Mouse (Mus musculus) midbrain, embryonic 12.5 days (tissue): ENCODE measurements around the gene Tulp2. TPM values are rescaled to one million over a fixed set of nuclear protein-coding genes. Genes with fewer than 3 reads are reported as not detected.

Experiments
- ATAC-seq: fragments of 200-750 bp; cut with Nextera tagmentation; 2 replicates; pipeline ENCODE4 v1.8.0; 2017; ENCODE audit warnings: low read depth, moderate TSS enrichment, moderate library complexity; ENCODE audit not compliant: low FRiP score
- H3K27ac ChIP-seq: fragments of 300-500 bp; sonication (generic); replicated peaks from 2 replicates; pipeline ENCODE4 v1.5.1; 2016; ENCODE audit warnings: mild to moderate bottlenecking
- H3K27me3 ChIP-seq: fragments of 300-500 bp; sonication (generic); 2 replicates; pipeline ENCODE4 v1.6.1; 2016; ENCODE audit warnings: mild to moderate bottlenecking
- H3K36me3 ChIP-seq: fragments of 300-500 bp; sonication (generic); 2 replicates; pipeline ENCODE4 v1.6.1; 2016
- H3K4me1 ChIP-seq: fragments of 300-500 bp; sonication (generic); 2 replicates; pipeline ENCODE4 v1.6.1; 2016
- H3K4me2 ChIP-seq: fragments of 300-500 bp; sonication (generic); replicated peaks from 2 replicates; pipeline ENCODE4 v1.6.1; 2016; ENCODE audit warnings: mild to moderate bottlenecking, moderate library complexity
- H3K4me3 ChIP-seq: fragments of 300-500 bp; sonication (generic); 2 replicates; pipeline ENCODE4 v1.5.1; 2016; ENCODE audit warnings: mild to moderate bottlenecking
- H3K9ac ChIP-seq: fragments of 300-500 bp; sonication (generic); replicated peaks from 2 replicates; pipeline ENCODE4 v1.6.1; 2016; ENCODE audit warnings: mild to moderate bottlenecking, moderate library complexity
- H3K9me3 ChIP-seq: fragments of 300-500 bp; sonication (generic); 2 replicates; pipeline ENCODE4 v1.6.1; 2016; ENCODE audit warnings: mild to moderate bottlenecking
- WGBS: fragments of 180-500 bp; shearing (Covaris S2); methylation state at CpG from one replicate; pipeline ENCODE4 v1.1.7; 2016; 5-methylcytosine and 5-hydroxymethylcytosine counted together
- polyA plus RNA-seq: library from polyadenylated mRNA; unstranded; fragments of >200 nt; fragmentation: Nextera tagmentation; extraction: Ambion mirVana; gene quantifications from 2 replicates; pipeline ENCODE4 v1.2.1, GENCODE M21; 2016

The Tulp2 gene
- polyA plus RNA-seq, 1 experiment from 2014 or later: 0.22 TPM

- Histone ChIP-seq H3K9ac (no peak overlapping the region), H3K4me3 (no peak overlapping the region), H3K9me3 (no peaks in the 10 kb centered on the region), H3K36me3 (no peaks in the 10 kb centered on the region), H3K4me1 (peaks cover under 1% of the 10 kb centered on the region; the same call in 1 of the 2 replicates), H3K4me2 (no peak overlapping the region), H3K27ac (no peak overlapping the region), H3K27me3 (no peaks in the 10 kb centered on the region)
- 93% methylated on average over 16 of the region's 16 CpGs for WGBS
- ATAC-seq: no peak
Observed at GRCm38 (mm10) chr7:45518618-45519017, 36.9 kb downstream of the Tulp2 start.

- Histone ChIP-seq H3K27ac (no peak overlapping the region), H3K4me3 (no peak overlapping the region), H3K9ac (no peak overlapping the region), H3K27me3 (no peaks in the 10 kb centered on the region), H3K4me1 (peaks cover 3% of the 10 kb centered on the region), H3K36me3 (no peaks in the 10 kb centered on the region), H3K9me3 (no peaks in the 10 kb centered on the region), H3K4me2 (no peak overlapping the region)
- no peak for ATAC-seq
- 81% methylated on average over 8 of the region's 8 CpGs for WGBS
Observed at GRCm38 (mm10) chr7:45519345-45520120, 37.9 kb downstream of the Tulp2 start.

GRCm38 (mm10) chr7:45520605-45521004, 38.9 kb downstream of the Tulp2 start:
- Histone ChIP-seq H3K27me3 (no peaks in the 10 kb centered on the region), H3K9me3 (no peaks in the 10 kb centered on the region), H3K36me3 (no peaks in the 10 kb centered on the region), H3K4me1 (peaks cover 14% of the 10 kb centered on the region), H3K4me3 (no peak overlapping the region), H3K27ac (no peak overlapping the region), H3K9ac (no peak overlapping the region), H3K4me2 (no peak overlapping the region)
- ATAC-seq: no peak
- 95% methylated on average over 7 of the region's 7 CpGs for WGBS

- peak overlapping the region; percentile 59 for H3K9ac ChIP-seq
- H3K9me3 ChIP-seq: no peaks in the 10 kb centered on the region
- ATAC-seq: peak; percentile 69
- no peaks in the 10 kb centered on the region for H3K27me3 ChIP-seq
- H3K4me2 ChIP-seq: peak overlapping the region; percentile 49
- peaks cover 14% of the 10 kb centered on the region for H3K4me1 ChIP-seq
- H3K4me3 ChIP-seq: peak overlapping the region; percentile 52
- WGBS: under 1% methylated on average over 28 of the region's 28 CpGs
- H3K36me3 ChIP-seq: no peaks in the 10 kb centered on the region
- H3K27ac ChIP-seq: peak overlapping the region; percentile 75
Observed at GRCm38 (mm10) chr7:45521728-45522184, 40.1 kb downstream of the Tulp2 start.

- WGBS: 54% methylated on average over 16 of the region's 16 CpGs
Observed at GRCm38 (mm10) chr7:45522194-45522752, 40.6 kb downstream of the Tulp2 start.

GRCm38 (mm10) chr7:45522957-45523676, 41.4 kb downstream of the Tulp2 start:
- Histone ChIP-seq H3K4me1 (peaks cover 14% of the 10 kb centered on the region), H3K9ac (no peak overlapping the region), H3K9me3 (no peaks in the 10 kb centered on the region), H3K36me3 (no peaks in the 10 kb centered on the region), H3K4me3 (no peak overlapping the region), H3K27me3 (no peaks in the 10 kb centered on the region), H3K27ac (no peak overlapping the region), H3K4me2 (peak overlapping the region; percentile 16; the same call in 1 of the 2 replicates)
- 74% methylated on average over 18 of the region's 18 CpGs for WGBS
- ATAC-seq: no peak

More at GRCm38 (mm10) chr7:45522194-45522752, 40.6 kb downstream of the Tulp2 start:
- Histone ChIP-seq H3K9ac (no peak overlapping the region), H3K4me2 (peak overlapping the region; percentile 49), H3K27ac (no peak overlapping the region), H3K9me3 (no peaks in the 10 kb centered on the region), H3K27me3 (no peaks in the 10 kb centered on the region), H3K36me3 (no peaks in the 10 kb centered on the region), H3K4me3 (peak overlapping the region; percentile 52), H3K4me1 (peaks cover 14% of the 10 kb centered on the region)
- no peak; the same call in 1 of the 2 replicates for ATAC-seq

GRCm38 (mm10) chr7:45523678-45524170, 42.0 kb downstream of the Tulp2 start:
- Histone ChIP-seq H3K36me3 (no peaks in the 10 kb centered on the region), H3K27me3 (no peaks in the 10 kb centered on the region), H3K4me1 (peaks cover 14% of the 10 kb centered on the region), H3K4me2 (no peak overlapping the region), H3K4me3 (no peak overlapping the region), H3K9me3 (no peaks in the 10 kb centered on the region), H3K9ac (no peak overlapping the region; the same call in 1 of the 2 replicates), H3K27ac (no peak overlapping the region)
- 86% methylated on average over 13 of the region's 13 CpGs for WGBS
- ATAC-seq: no peak

GRCm38 (mm10) chr7:45524841-45525621, 43.4 kb downstream of the Tulp2 start:
- peak overlapping the region; percentile 64 for H3K4me3 ChIP-seq
- 35% methylated on average over 12 of the region's 12 CpGs for WGBS
- peak overlapping the region; percentile 83 for H3K9ac ChIP-seq
- peak overlapping the region; percentile 83 for H3K4me2 ChIP-seq
- no peak for ATAC-seq
- 0 out of 2 replicates have a peak overlapping the region, but pooled peaks have one; percentile 2 for H3K27ac ChIP-seq
- H3K9me3 ChIP-seq: no peaks in the 10 kb centered on the region
- peaks cover 15% of the 10 kb centered on the region for H3K4me1 ChIP-seq
- H3K27me3 ChIP-seq: 0 out of 2 replicates have a peak, but pooled peaks cover 7% of the 10 kb centered on the region
- no peaks in the 10 kb centered on the region for H3K36me3 ChIP-seq

- H3K9ac ChIP-seq: peak within 1 kb of the TSS; percentile 83
- H3K4me3 ChIP-seq: peak within 1 kb of the TSS; percentile 64
- ATAC-seq: peak; percentile 85
- H3K27ac ChIP-seq: peak within 1 kb of the TSS; percentile 71
- no peaks in the 10 kb centered on the region for H3K9me3 ChIP-seq
- no peaks in the 10 kb centered on the region for H3K36me3 ChIP-seq
- H3K27me3 ChIP-seq: 0 out of 2 replicates have a peak, but pooled peaks cover 8% of the 10 kb centered on the region
- H3K4me2 ChIP-seq: peak within 1 kb of the TSS; percentile 83
- under 1% methylated on average over 54 of the region's 54 CpGs for WGBS
- peaks cover 20% of the 10 kb centered on the region for H3K4me1 ChIP-seq
Observed at GRCm38 (mm10) chr7:45525809-45526473, 44.3 kb downstream of the Tulp2 start, which contains the start of the genes Ppp1r15a and Plekha4. Ppp1r15a (minus strand) TSS chr7:45526268. Plekha4 (plus strand) TSS chr7:45526330.

- 25% methylated on average over 7 of the region's 7 CpGs for WGBS
- peak overlapping the region; percentile 83 for H3K4me2 ChIP-seq
- H3K9ac ChIP-seq: peak overlapping the region; percentile 83; the same call in 1 of the 2 replicates
- no peaks in the 10 kb centered on the region for H3K36me3 ChIP-seq
- H3K9me3 ChIP-seq: no peaks in the 10 kb centered on the region
- H3K4me3 ChIP-seq: peak overlapping the region; percentile 64
- 0 out of 2 replicates have a peak, but pooled peaks cover 8% of the 10 kb centered on the region for H3K27me3 ChIP-seq
- H3K4me1 ChIP-seq: peaks cover 20% of the 10 kb centered on the region
- peak overlapping the region; percentile 71 for H3K27ac ChIP-seq
- no peak for ATAC-seq
Observed at GRCm38 (mm10) chr7:45526474-45527120, 44.9 kb downstream of the Tulp2 start.
